Mouse (Mus musculus) heart, postnatal 0 days (tissue): ENCODE measurements at regions not wholly inside any gene's neighbourhood (a gene's known extent, or its start where the extent isn't known, plus 50 kb on each side); places are given as distances from the start of the nearest gene placed in this dataset.

Experiments
- CTCF ChIP-seq: IDR thresholded peaks from 2 replicates; pipeline ENCODE4 v1.5.1; 2016; ENCODE audit warnings: antibody characterized with exemption, control low read depth, low read depth
- EP300 ChIP-seq: IDR thresholded peaks from 2 replicates; pipeline ENCODE4 v1.6.1; 2016; ENCODE audit warnings: antibody characterized with exemption, low read depth

GRCm38 (mm10) chr9:87510683-87511082 lies 220.4 kb downstream of the Tbx18 start:
- TF ChIP-seq CTCF (no peak), EP300 (no peak)
